Mouse (Mus musculus) cerebellum, adult 11 months (tissue): ENCODE data around the gene St6galnac6.

Source experiments
- DNase-seq: peaks from one replicate; pipeline ENCODE4 v3.0.0; 2022

The St6galnac6 gene

DNA sequence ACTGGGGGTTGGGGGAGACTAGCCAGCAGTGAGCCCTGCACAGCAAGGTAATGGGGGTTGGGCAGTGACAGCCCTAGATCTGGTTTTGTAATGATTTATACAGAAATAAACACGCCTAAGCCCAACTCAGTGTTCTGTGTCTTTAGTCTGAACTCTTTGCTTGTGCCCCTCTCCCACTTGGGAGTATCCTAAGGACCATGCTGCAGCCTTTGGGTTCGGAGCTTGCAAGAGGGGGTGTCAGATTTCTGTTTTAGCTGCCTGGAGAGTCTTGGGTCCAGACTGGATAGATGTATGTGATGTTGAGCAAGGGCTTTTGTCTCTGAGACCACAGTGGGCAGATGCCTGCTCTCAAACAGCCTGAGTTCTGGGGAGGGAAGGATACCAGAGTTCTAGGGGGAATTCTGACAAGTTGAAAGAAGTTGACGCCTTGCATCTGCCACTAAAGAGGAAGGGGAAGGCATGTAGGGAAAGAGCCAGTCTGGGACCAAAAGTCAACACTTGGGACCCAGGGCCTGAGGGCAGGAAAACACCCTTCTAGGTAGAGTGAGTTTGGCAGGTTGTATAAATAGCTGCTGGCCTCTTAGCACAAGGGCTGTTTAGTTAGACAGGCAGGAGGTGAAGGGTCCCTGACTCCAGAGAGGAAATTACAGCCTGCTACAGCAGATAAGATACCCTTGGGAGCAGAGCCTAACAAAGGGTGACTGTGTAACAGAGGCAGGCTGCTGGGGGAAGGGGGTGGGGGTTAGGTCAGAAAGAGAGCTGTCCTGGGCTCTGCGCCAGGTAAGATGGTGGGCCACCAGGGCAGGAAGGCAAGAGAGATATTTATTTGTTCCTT, 21.4 kb downstream of the St6galnac6 start:
- peak; percentile 6 for DNase-seq

DNA sequence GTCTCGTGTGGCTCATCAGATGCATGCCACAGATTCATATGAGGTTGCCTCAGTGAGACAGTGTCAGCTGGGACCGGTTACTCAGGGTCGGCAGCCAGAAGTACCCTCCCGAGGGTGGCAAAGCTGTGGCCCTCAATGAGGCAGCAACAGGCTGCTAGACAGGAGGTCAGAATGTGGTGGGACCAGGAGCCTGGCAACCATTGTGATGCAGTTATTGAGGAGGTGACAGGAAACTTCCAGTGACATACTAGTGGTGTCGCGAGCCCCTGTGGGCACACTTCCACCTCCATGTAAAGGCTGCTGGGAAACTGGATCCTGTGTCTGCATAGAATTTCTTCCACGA, 22.0 kb downstream of the St6galnac6 start, which contains the start of gene Ak1:
Gene Ak1 (plus strand): TSS at position 242 of the 343 bp plus-strand sequence.
- peak; percentile 10 for DNase-seq

DNA sequence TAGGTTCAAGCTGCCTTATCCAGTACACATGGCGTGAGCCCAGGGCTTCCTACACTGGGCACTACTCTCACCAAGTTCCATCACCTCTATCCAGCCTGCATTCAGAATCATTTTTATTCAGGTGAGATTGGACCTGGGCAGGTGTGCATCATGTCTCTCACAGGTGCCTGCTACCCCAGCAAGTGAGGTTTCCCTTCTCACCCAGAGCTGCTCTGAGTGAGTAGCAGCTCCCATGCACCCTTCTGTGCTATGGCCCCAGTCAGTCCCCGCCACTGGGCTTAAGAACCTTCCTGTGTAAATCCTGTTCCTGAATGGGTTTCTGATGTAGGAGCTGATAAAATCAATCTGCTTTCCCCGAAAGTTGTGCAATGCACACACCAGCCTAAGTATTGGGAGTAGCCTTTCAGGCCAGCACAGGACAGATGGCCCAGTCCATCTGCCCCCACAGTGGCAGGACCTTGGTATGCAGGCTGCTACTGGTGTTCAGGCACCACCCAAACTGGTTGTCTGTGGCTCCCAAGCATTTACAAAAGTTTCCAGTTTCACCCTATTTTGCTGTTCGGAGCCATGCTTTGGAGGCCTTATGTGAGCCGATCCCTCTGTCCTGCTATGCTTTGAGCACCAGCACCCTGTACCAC, 24.7 kb downstream of the St6galnac6 start:
- no peak for DNase-seq

DNA sequence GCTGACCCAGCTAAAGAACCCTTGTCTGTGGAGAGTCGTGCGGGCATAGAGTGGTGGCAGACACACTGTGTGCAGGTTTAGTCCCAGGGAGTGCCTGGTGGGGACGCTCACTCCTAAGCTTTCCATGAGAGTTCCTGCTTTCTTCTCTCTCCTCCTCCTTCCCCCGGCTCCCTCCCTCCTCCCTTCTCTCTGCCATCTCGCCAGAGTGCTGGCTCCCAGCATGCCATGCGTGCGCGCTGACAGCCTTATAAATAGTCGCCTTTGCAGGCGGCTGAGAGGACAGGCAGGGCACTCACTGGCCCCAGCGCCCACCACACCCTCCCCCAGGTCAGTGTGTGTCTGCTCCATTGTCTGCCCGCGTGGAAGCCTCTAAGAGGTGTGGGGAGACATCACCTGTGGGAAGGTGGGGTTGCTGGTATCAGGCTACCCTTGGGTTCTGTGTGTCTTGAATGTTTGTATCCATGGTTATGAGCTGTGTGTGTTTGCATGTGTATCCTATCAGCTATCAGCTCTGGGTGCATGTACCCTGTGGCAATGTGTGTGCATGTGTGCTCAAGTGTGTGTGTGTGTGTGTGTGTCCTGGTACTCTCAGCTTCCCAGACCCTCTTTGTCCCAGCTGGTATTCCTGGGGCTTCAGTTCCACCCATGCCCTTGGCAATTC, 25.8 kb downstream of the St6galnac6 start:
- peak; percentile 85 for DNase-seq

DNA sequence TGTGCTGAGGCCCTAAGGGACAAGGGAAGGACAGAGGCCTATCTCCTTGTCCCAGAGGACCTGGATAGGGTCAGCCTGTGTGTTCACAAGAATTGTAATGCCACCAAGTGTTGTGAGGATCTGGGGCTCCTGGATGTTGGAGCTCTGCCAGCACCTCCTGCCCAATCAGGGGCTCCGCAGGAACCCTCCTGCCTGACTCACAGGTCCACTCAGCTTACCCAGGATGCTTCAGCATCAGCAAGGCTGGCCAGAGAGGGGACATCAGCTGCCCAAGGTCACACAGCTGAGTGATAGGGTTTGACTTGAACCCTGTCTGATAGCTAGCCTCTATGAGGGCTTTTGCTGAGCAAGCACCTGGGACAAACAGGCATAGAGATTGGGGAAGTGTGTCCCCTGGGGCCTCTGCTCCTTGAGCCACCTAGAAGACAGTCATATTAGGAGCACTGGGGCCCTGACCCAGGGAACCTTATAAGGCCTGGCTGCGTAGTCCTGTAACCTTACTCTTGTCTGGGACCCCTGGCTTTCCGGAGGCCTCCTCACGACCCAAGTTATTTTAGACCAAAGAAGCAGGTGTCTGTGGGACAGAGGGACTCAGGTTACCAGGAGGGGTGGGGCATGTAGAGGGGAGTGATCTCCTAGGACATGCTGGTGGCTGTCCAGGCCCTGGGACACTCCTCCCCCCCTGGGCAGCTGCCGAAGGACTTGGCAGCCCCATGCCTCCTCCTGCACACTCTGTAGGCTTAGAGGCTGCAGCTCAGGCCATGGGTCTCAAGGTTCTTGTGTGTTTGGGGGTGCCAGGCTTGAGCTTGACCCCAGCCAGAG, 26.6 kb downstream of the St6galnac6 start:
- DNase-seq = peak; percentile 76

DNA sequence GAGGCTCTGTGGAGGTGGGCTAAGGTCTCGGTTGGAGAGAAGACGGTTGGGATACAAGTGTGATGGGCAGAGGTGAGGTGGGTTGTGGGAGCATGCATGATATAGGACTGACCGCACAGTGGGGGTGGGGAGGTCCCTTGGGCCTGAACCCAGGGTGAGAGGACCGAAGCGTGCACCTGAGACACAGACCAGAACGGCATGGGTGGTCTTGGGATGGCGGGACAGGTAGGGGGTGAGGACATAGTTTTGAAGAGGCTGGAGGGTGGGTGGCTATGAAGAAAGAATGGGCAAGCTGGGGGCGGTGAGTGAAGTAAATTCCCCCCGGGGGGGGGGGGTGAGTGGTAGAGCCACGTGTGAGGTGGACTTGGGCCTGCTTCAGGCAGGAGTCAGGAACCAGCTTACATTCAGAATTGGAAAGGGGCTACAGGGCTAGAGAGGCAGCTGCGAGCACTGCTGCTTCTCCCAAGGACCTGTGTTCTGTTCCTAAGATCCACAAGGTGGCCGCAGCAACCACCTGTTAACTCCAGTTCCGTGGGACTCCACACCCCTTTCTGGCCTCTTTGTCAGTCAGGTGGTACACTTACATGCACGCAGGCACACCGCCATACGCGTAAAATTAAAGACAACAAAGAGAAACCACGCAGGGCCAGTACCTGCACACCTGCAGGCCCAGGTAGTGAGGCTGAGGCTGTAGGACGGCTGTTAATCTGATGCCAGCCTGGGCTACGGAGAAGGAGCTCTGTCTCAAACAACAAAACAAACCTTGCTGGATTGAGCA, 27.9 kb downstream of the St6galnac6 start:
- DNase-seq = no peak

DNA sequence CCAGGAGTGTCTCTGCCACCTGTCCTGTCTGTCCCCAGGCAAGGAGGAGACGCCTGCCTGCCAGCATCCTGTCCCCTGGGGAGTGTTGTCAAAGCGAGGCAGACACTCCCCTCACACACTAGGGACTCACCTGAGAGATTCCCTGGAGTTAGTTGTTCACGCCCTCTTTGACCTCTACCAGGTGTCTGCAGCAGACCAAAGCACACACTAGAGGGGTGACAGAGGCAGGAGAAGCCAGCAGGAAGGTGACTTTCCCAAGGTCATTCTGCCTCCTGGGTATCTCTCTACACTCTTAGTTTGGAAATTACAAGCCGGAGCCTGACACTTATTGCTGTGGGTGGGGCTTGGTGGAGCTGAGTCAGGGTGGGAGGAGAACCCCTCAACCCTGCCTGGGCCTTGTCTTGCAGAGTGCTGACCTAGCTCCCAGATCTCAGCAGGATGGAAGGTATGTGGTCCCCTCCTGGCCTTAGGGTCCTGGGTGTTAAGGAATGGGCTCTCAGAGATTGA, 28.6 kb downstream of the St6galnac6 start:
- no peak for DNase-seq

DNA sequence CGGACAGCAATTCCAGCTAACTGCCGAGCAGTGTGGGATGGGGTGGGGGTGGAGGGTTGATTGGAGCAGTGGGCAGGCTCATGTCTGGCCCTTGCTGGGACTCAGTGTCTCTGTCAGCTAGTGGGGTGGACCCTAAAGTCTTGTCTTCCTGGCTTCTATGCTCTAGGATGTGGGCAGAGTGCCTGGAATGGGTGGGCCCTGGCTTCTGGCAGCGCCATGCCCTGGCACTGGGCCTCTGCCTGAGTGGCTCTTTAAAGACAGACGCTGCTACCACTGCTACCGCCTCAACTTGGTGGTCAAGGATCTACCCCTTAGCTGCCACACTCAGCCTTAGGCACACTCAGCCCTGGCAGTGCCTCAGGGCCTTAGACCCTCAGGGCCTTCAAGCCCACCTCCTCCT, 29.2 kb downstream of the St6galnac6 start:
- DNase-seq = peak; percentile 63

DNA sequence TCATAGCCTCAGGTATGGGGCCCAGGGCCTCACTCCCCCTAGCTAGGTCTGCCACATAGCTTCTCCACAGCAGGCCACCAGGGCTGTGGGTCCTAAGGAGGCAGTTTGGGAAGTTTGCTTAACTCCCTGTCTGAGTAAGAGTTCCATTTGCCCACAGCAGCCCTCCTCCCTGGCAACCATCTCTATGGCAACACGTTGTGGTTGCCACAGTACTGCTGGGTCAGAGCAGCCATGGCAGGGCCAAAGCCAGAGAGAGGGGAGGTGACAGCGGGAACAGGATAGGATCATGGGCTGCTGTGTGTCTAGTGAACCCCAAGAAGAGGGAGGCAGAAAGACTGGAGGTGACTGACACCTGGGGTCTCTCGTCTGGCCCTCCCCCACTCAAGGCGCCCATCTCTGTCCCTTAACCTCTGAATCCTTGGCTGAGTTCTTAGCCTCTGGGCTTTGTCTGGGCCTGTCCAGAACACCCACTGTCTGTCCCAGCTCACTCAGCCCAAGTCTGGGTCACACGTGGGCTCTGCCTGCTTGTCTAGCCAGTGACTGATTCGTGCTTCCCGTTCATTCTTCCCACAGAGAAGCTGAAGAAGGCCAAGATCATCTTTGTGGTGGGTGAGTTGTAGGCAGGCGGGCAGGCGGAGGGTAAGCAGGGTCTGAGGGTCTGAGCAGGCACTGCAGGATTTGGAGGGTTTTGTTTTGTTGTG, 29.9 kb downstream of the St6galnac6 start:
- DNase-seq = no peak

DNA sequence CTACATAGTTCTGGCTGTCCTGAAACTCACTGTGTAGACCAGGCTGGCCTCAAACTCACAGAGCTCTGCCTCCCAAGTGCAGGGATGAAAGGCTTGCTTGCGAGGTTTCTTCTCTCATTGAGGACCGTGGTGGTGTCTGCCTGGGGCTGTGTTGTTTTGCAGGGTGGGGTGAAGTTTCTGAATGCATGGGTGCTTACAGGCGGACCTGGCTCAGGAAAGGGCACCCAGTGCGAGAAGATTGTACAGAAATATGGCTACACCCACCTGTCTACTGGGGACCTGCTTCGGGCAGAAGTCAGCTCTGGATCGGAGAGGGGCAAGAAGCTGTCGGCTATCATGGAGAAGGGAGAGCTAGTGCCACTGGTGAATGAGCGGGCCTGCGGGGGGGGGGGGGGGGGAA, 30.5 kb downstream of the St6galnac6 start:
- DNase-seq = no peak

DNA sequence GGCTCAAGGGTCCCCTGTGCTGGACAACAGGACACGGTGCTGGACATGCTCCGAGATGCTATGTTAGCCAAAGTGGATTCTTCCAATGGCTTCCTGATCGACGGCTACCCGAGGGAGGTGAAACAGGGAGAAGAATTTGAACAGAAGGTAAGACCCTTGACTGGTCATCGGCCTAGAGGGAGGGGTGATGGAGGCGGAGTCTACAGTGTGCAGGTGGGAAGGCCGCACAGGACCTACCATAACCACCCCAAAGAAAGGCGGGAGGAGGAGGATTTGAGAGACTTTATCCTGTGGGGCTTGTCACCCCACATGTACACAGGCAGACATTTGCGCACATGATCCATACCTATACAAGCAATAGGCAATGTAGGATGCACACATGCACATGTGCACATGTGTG, 31.5 kb downstream of the St6galnac6 start:
- no peak for DNase-seq

DNA sequence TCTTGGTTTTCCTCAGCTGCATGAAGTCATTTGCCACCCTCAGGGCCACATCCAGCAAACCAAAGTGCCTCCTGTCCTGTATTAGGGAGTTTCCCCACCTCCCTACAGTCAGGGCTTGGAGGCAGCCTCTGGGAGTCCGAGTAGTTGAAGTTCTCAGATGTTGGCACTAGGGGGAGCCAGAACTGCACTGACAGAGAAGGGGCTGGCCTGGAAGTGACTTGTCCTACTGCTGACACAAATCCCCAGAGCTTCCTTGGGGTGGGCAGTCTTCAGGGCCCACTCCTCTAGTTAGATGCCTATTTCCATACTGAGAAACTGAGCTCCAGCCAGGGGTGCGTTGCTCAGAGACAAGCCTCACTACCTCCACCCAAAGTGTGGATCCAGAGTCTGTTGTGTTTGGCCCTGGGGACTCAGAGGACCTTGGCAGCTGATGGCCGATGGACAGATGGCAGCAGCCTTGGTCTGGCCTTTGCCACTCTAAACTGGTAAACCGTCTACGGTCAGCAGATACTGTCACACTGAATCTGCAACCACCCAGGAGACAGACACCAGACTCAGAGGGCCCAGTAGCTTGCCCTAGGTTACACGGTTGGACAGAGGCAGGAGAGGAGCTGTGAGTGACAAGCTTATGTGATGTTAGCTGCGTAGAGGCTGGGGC, 32.4 kb downstream of the St6galnac6 start:
- peak; percentile 73 for DNase-seq

DNA sequence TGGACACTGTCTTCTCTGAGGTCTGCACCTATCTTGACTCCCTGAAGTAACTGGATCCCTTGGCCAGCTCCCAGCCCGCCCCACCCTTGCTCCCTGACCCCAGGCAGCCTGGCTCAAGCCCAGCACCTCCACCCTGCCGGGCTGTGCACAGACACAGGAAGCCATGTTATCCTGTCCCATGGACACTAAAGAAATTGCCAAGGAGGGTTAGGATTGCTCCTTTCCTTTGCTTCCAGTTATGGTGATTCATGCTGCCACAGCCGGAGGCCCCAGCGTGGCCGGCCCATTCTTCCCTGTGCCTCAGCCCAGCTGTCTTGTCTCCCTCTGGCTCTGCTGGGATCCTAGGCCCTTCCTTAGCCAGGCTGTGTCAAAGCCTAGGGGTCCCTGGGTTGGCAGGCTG, 34.2 kb downstream of the St6galnac6 start:
- DNase-seq = no peak

DNA sequence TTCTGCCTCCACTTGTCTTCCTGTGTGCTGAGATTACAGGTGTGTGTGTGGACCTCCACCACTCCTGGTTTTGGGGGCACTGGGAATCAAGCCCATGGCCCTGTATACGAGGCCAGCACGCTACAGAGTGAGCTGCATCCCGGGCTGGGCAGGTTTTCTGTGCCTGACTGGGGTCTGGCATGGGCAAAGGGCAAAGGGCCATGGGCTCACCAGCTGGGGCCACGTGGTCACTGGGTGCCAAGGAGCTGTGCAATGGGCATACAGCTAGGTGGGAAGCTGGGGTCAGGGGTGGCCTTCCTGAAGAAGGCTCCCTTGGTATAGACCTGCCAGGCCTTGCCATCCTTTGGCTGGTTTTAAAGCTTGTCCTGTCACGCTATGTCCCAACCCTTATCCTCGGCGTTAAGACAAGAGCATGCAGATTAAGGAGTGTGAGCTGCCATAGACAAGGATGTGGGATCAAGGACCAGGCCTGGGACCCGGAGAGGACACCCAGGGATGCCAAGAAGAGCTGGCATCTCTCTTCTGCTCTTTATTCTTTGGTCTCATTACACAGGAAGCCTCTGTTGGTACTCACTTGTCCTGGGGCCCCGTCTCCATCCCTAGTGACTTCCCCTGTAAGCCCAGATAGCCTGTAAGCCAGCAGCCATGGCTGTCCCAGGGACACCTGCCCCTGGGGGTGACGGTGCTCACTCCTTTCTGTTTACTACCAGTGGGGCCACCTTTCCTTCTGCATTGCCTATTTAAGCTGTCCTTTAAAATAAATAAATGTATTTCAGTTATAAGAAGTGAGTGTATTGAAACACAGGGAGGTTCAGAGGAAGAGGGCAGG, 35.0 kb downstream of the St6galnac6 start:
- DNase-seq = no peak

DNA sequence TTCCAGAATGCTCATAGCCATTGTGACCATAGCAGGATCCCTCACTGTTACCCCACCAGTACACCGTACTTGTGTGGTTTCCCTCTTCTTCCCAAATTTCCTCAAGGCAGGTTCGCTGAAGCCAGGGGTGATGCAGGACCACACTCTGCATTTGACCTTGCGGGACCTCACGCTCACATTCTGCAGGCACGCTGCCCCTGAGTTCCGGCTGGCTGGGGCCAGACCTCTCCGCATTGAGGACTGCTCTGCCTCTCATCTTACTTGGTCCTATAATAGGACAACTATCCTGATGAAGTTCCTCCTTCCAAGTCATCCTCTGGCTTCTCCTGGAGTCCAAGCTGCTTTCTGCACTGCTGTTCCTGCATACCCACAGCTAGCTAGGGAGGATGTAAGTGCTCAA, 37.1 kb downstream of the St6galnac6 start:
- DNase-seq = no peak

DNA sequence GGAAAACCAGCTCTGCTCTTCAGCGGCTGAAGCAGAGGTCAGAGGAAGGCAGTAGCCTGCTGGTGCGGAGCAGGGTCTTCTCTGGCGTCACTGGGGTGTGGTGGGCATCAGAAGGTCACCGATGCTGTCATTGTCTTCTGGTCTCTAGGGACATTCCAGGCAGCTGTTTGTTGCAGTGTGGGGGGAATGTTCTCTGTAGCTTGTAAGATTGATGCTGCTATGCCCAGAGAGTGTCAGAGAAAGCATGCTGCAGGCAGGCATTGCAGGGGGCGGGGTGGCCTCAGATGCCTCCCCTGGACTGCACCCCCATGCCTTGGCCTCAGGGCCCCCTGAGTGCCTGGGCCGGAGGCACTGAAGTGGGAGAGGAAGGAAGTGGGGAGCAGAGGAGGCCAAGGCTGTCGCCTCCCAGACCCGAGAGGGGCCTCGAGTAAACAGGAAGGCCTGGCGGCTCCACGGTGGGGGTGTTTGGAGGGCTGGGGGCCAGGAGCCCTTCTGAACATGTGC, 38.3 kb downstream of the St6galnac6 start:
- no peak for DNase-seq

DNA sequence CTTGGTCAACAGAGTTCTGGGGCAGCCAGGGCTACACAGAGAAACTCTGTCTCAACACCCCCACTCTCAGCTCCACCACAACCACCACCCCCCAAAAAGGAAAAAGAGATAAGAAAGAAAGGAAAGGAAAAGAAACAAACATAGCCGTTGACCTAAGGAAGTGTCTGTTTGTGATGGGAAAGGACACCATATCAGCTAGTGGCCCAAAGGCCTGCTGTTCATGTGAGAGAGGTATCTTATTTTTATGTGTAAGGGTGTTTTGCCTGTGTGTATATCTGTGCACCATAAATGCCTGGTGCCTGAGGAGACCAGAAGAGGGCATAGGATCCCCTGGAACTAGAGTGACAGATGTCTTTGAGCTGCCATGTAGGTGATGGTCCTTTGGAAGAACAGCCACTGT, 40.1 kb downstream of the St6galnac6 start:
- DNase-seq = no peak

DNA sequence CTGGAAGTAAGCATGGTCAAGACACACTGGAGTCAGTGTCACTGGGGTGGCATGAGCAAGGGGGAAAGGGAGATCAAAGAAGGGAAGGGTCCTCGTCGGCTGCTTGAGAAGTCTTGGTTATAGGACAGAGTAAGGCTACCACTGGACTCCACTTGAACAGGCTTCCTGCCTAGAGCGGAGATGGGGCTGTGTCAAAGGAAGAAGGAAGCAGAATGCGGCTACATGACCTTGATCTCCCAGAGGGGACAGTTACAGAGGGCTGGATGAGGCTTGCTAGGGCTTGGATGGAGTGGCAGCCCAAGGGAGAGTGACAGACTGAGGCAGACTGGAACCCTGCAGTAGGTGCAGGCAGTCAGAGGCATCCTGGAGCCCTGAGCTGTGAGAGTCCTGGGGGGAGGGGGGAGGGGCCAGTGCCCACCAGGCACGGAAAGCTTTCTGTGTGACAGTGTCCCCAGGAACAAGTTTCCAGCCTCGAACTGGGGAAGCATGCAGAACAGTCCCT, 41.1 kb downstream of the St6galnac6 start:
- no peak for DNase-seq

DNA sequence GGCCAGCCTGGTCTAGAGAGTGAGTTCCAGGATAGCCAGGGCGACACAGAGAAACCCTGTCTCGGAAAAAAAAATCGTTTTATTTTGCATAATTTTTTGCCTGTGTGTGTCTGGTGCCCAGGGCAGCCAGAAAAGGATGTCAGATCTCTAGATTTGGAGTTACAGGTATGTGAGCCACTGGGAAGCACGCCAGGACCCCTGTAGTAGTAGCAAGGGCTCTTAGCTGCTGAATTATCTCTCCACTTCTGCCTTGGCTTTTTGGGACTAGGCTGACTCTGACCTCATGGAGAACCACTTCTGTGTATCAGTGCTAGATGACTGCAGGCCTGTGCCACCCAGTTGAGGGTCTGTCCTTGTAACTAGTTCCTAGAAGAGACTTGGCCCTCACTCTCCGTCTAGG, 42.3 kb downstream of the St6galnac6 start:
- DNase-seq = no peak

DNA sequence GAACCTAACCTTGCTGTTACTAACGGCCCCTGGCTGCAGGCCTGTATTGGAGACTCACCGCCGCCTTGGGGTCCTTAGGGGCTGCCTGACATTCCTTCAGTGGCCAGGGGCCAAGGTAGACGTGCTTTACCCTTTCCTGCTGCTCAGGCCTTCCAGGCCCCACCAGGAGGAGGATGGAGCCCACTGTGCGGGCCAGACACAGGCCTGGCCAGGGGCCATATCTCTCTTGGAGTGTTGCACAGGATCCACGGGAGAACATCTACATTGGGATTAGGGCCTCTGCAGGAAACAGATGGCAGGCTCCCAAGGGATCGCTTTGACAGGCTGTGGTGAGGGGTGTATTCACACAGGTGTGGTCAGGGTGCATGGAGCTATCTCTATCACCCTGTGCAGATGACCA, 43.3 kb downstream of the St6galnac6 start:
- no peak for DNase-seq
